Comparison of ENCODE assay signal across 32 mouse cellular contexts in genomic region chr12:71850135-71850534, GRCm38 (mm10). TPM values are rescaled to one million over a fixed set of nuclear protein-coding genes. Genes with fewer than 3 reads are reported as not detected.
DNase-seq lines count a peak whose midpoint lies in the region; ATAC-seq lines count a peak whose summit lies in the region.
"Had no signal": no experiment of that assay in that cellular context is flagged by ENCODE, and none has a peak within 500 bp of the region (broad histone marks: within the 10 kb centered on the region; RNA-seq: fewer than 3 reads in every experiment).

No protein-coding gene starts in this region.

- H3K9me3 ChIP-seq in heart, embryonic 16.5 days (replicated peaks; ENCODE audit: control insufficient read depth, low read length): no peaks in the 10 kb centered on the region
- H3K9me3 ChIP-seq in lung, embryonic 15.5 days: no peaks in the 10 kb centered on the region
- H3K9me3 ChIP-seq in megakaryocyte, embryonic 14.5 days: no peaks in the 10 kb centered on the region
- H3K9me3 ChIP-seq: embryonic facial prominence, embryonic 12.5 days; hindbrain, embryonic 13.5 days; limb, embryonic 12.5 days; midbrain, embryonic 10.5 days; midbrain, embryonic 15.5 days; neural tube, embryonic 15.5 days; stomach, embryonic 15.5 days had no signal

- intact Hi-C loops in heart, postnatal 36 days (cut with DNase I): no loop called here

- H3K4me2 ChIP-seq in heart, embryonic 16.5 days (ENCODE audit: low read depth, low read length): no peak overlapping the region
- no peak overlapping the region for H3K4me2 ChIP-seq in lung, embryonic 15.5 days
- H3K4me2 ChIP-seq: embryonic facial prominence, embryonic 12.5 days; hindbrain, embryonic 13.5 days; limb, embryonic 12.5 days; midbrain, embryonic 15.5 days; neural tube, embryonic 15.5 days; stomach, embryonic 15.5 days had no signal

- no peak for DNase-seq in heart, postnatal 36 days
- DNase-seq in lung, postnatal 14 days: no peak
- DNase-seq in spleen, adult 12 weeks (ENCODE audit: low spot score): no peak
- DNase-seq: adrenal gland, postnatal 25 days; B cell, adult 2 months; cerebellum, adult 11-12 months; cerebellum, adult 9-11 months; embryo, embryonic 11 days; gastrocnemius, postnatal 25 days; heart, adult 18-20 months; kidney, adult 2 months; kidney, postnatal 36 days; retina, postnatal 1 day; right cerebral cortex, postnatal 14 days; thymus, adult 18-20 months; thymus, postnatal 25 days had no signal

- no peaks in the 10 kb centered on the region; the same call in 1 of the 2 replicates for H3K36me3 ChIP-seq in heart, embryonic 16.5 days (ENCODE audit: control insufficient read depth, insufficient read depth)
- no peaks in the 10 kb centered on the region for H3K36me3 ChIP-seq in lung, embryonic 15.5 days
- H3K36me3 ChIP-seq in megakaryocyte, embryonic 14.5 days (replicated peaks; ENCODE audit: low read length): peaks cover 72% of the 10 kb centered on the region
- H3K36me3 ChIP-seq: embryonic facial prominence, embryonic 12.5 days; hindbrain, embryonic 13.5 days; limb, embryonic 12.5 days; midbrain, embryonic 10.5 days; midbrain, embryonic 15.5 days; neural tube, embryonic 15.5 days; stomach, embryonic 15.5 days had no signal

- 73% methylated on average over 5 of the region's 5 CpGs for WGBS in heart, embryonic 16.5 days
- 42% methylated on average over 5 of the region's 5 CpGs for WGBS in lung, embryonic 15.5 days

- no peaks in the 10 kb centered on the region for H3K27me3 ChIP-seq in heart, embryonic 16.5 days (ENCODE audit: control insufficient read depth, insufficient read depth, low read length)
- H3K27me3 ChIP-seq in lung, embryonic 15.5 days: no peaks in the 10 kb centered on the region
- no peaks in the 10 kb centered on the region for H3K27me3 ChIP-seq in megakaryocyte, embryonic 14.5 days (replicated peaks)
- H3K27me3 ChIP-seq: embryonic facial prominence, embryonic 12.5 days; hindbrain, embryonic 13.5 days; limb, embryonic 12.5 days; midbrain, embryonic 15.5 days; neural tube, embryonic 15.5 days; stomach, embryonic 15.5 days had no signal

- no peak for ATAC-seq in heart, embryonic 16.5 days (replicated peaks; ENCODE audit: extremely low read depth, insufficient read depth, low FRiP score)
- no peak for ATAC-seq in lung, embryonic 15.5 days (ENCODE audit: borderline replicate concordance, extremely low read depth, low FRiP score, low TSS enrichment)
- no peak for ATAC-seq in megakaryocyte, adult 5-6 weeks (ENCODE audit: poor library complexity, severe bottlenecking)
- ATAC-seq: forebrain, embryonic 14.5 days; midbrain, embryonic 15.5 days had no signal

- H3K27ac ChIP-seq in heart, embryonic 16.5 days (ENCODE audit: low read length): peak overlapping the region; percentile 54; the same call in 1 of the 2 replicates
- peak overlapping the region; percentile 1; the same call in 1 of the 2 replicates for H3K27ac ChIP-seq in lung, embryonic 15.5 days
- H3K27ac ChIP-seq: embryonic facial prominence, embryonic 12.5 days; hindbrain, embryonic 13.5 days; layer of hippocampus, adult 2 months; left cerebral cortex, adult 2 months; limb, embryonic 12.5 days; liver, embryonic 14.5 days; macrophage; midbrain, embryonic 10.5 days; midbrain, embryonic 15.5 days; neural tube, embryonic 15.5 days; stomach, embryonic 15.5 days had no signal

- no peak overlapping the region for H3K9ac ChIP-seq in heart, embryonic 16.5 days (ENCODE audit: low read length)
- H3K9ac ChIP-seq in lung, embryonic 15.5 days: no peak overlapping the region
- H3K9ac ChIP-seq: embryonic facial prominence, embryonic 12.5 days; hindbrain, embryonic 13.5 days; limb, embryonic 12.5 days; liver, embryonic 14.5 days; midbrain, embryonic 15.5 days; neural tube, embryonic 15.5 days; stomach, embryonic 15.5 days had no signal

- H3K4me3 ChIP-seq in heart, embryonic 16.5 days (ENCODE audit: low read length): no peak overlapping the region
- H3K4me3 ChIP-seq in lung, embryonic 15.5 days: no peak overlapping the region
- H3K4me3 ChIP-seq in megakaryocyte, embryonic 14.5 days (replicated peaks): peak overlapping the region; percentile 64
- H3K4me3 ChIP-seq: embryonic facial prominence, embryonic 12.5 days; hindbrain, embryonic 13.5 days; layer of hippocampus, adult 2 months; left cerebral cortex, adult 2 months; limb, embryonic 12.5 days; midbrain, embryonic 10.5 days; midbrain, embryonic 15.5 days; neural tube, embryonic 15.5 days; stomach, embryonic 15.5 days had no signal

- peaks cover 48% of the 10 kb centered on the region for H3K4me1 ChIP-seq in heart, embryonic 16.5 days (ENCODE audit: control insufficient read depth, insufficient read depth, low read length)
- peaks cover 37% of the 10 kb centered on the region for H3K4me1 ChIP-seq in lung, embryonic 15.5 days
- peaks cover 99% of the 10 kb centered on the region for H3K4me1 ChIP-seq in megakaryocyte, embryonic 14.5 days

RNA-seq across cellular contexts. Expression of gene Daam1, which starts 19.3 kb away (rescaled TPM):
- polyA plus RNA-seq in heart, embryonic 16.5 days (2015; fragmentation: Nextera tagmentation; extraction: Ambion mirVana): 21.6 and 21.7 TPM in 2 replicates
- total RNA-seq in heart, postnatal 36 days (2021): 10 to 100 TPM; 68.1 to 82.1 TPM
- 12.2 and 13.8 TPM in 2 replicates for polyA plus RNA-seq in lung, embryonic 15.5 days (2015; fragmentation: Nextera tagmentation; extraction: Ambion mirVana)
- polyA plus RNA-seq in megakaryocyte, embryonic 14.5 days (2012; ENCODE audit: insufficient read depth, low replicate concordance): 52.8 and 186 TPM in 2 replicates
- 12.3 and 12.7 TPM in 2 replicates for total RNA-seq in megakaryocyte, adult 5-6 weeks (2015)
- total RNA-seq in megakaryocyte, adult 5-6 weeks (2017): 14.6 and 18.0 TPM in 2 replicates
